Mouse (Mus musculus) lung, postnatal 0 days (tissue): ENCODE measurements around the gene Rassf1.

Experiments
- CTCF ChIP-seq: IDR thresholded peaks from 2 replicates; pipeline ENCODE4 v1.5.1; 2016; ENCODE audit warnings: antibody characterized with exemption, mild to moderate bottlenecking
- EP300 ChIP-seq: IDR thresholded peaks from 2 replicates; pipeline ENCODE4 v1.6.1; 2016; ENCODE audit warnings: antibody characterized with exemption, mild to moderate bottlenecking, control low read depth

DNA sequence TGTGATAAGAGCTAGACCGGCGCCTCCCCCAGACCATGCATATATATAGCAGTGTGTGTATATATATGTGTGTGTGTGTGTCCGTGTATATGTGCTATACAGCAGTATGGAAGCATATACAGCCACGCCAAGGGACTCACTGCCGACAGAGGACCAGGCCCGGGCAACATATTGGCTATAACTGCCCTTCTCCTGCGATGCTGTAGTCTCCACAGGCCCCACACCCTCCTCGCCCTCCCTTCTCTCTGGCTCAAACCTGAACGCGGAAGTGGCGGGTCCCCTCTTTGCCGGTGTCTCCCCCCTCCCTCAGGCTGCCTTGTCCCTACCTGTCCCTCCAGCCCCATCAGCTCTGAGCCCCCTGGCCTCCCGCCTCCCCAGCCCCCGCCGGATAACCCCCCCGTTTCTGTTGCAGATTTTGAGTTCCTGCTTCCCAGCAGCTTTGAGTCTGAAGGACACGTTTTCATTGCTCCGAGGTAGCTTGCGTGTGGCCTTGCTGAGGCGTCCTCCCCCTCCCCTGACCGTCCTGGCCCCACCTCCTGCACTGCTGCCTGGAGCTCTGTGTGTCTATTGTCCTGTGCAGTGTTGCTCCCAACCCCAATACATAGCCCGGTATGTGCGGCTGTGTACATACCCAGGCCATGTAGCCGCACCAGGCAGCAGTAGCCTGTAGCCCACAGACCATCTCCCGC lies 29.5 kb upstream of the Rassf1 start:
- TF ChIP-seq CTCF: no peak
- no peak for TF ChIP-seq EP300
